Mouse (Mus musculus) brain, embryonic 14.5 days (tissue): ENCODE data around the gene Itga3. TPM values are rescaled to one million over a fixed set of nuclear protein-coding genes. Genes with fewer than 3 reads are reported as not detected.
"Not testable (repeated sequence)": the region's sequence is repeated elsewhere in the genome, so short reads cannot be mapped to it uniquely, and the experiment has no call there.

Experiments
- DNase-seq: peaks from one replicate; pipeline ENCODE4 v3.0.0-alpha.2; 2011; ENCODE audit warnings: low read depth
- CTCF ChIP-seq: fragments of 200-500 bp; IDR thresholded peaks from 2 replicates; pipeline ENCODE4 v1.5.1; 2012; ENCODE audit warnings: inconsistent platforms, mild to moderate bottlenecking, moderate library complexity, borderline replicate concordance; ENCODE audit not compliant: insufficient read depth, insufficient read length; ENCODE audit errors: extremely low read depth
- POLR2A ChIP-seq: fragments of 200-500 bp; IDR thresholded peaks from 2 replicates; pipeline ENCODE4 v1.6.1; 2012; ENCODE audit warnings: mild to moderate bottlenecking, inconsistent platforms, borderline replicate concordance; ENCODE audit not compliant: poor library complexity, insufficient read depth, insufficient read length, severe bottlenecking; ENCODE audit errors: extremely low read depth
- polyA plus RNA-seq: library from polyadenylated mRNA; depleted of rRNA; stranded (reverse); fragments of >200 nt; gene quantifications from 2 replicates; pipeline ENCODE4 v1.2.3, GENCODE M21; 2012

The Itga3 gene
- polyA plus RNA-seq, 1 experiment: 29.3 TPM

DNA sequence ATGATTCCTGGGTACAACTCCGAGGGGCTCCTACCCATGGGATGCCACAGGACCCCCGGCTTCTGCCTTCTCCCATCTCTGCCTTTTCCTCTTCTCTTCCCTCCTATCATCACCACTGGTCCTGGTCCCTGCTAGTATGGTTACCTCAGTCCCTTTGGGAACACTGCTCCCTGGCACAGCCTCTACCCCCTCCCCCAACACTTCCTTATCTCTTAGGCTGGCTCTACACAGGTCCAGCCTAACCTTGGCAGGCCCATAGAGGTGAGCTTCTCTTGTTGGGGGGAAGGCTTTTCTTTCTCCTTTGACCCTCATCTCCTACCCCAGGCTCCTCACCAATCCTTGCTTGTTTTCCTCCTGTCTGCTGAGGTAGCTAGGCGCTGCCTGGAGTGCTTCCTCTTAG, 61.1 kb downstream of the Itga3 start:
- no peak for TF ChIP-seq CTCF
- no peak for TF ChIP-seq POLR2A
- DNase-seq: no peak

GRCm38 (mm10) chr11:95012487-95012886, 64.1 kb downstream of the Itga3 start:
- peak; percentile 74 for DNase-seq
- TF ChIP-seq CTCF (no peak), POLR2A (no peak)

- TF ChIP-seq CTCF: no peak
- TF ChIP-seq POLR2A: no peak
Observed at GRCm38 (mm10) chr11:95012075-95012474, 64.5 kb downstream of the Itga3 start.

DNA sequence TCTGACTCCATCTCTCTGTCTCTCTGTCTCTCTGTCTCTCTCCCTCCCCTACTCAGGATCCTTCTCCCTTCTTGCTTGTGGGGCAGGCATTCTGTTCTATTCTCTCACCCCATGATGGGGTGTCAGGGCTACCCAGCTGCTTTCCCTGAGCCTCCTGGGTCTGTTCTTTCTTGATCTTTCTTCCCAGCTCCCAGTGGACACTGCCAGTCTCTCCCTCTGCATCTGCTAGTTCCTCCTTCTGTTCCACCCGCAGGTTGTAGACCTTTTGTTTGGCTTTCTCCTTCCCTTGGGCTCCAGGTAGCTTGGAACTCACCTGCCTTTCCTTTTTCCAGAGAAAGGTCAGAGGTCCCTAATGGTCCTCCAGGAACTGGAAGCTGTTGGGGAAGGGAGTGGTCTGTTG, 65.2 kb downstream of the Itga3 start:
- TF ChIP-seq CTCF: no peak
- TF ChIP-seq POLR2A: no peak
- DNase-seq: no peak

More at GRCm38 (mm10) chr11:95012075-95012474, 64.5 kb downstream of the Itga3 start:
- no peak for DNase-seq

GRCm38 (mm10) chr11:95010841-95011403, 65.7 kb downstream of the Itga3 start:
- DNase-seq: not testable (repeated sequence)

- peak; percentile 87 for DNase-seq
- TF ChIP-seq POLR2A (no peak), CTCF (no peak)
Observed at GRCm38 (mm10) chr11:95010141-95010739, 66.4 kb downstream of the Itga3 start.

DNA sequence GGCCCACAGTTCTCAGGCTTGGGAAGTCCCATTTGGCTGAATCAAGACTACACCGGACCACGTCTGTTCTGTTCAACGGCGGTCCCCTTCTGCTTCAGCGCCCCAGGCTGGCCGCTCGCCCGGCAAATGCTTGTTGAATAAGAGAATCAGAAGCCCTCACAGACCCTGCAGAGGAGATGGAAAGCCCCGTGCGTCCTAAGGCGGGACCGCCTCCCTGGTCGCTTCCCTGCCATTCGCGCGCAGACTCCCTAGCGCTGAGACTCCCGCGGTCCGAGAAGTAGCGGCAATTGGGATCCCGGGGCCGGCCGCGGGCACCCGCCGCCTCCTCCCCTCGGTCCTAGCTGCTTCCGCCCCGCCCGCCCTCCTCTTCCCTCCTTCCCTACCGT, 67.0 kb downstream of the Itga3 start, which contains the start of gene Samd14:
TSS of gene Samd14 (plus strand) at position 251 of the 386 bp plus-strand sequence.
- TF ChIP-seq CTCF (no peak), POLR2A (peak; percentile 57; the same call in 1 of the 2 replicates)
- peak; percentile 96 for DNase-seq

DNA sequence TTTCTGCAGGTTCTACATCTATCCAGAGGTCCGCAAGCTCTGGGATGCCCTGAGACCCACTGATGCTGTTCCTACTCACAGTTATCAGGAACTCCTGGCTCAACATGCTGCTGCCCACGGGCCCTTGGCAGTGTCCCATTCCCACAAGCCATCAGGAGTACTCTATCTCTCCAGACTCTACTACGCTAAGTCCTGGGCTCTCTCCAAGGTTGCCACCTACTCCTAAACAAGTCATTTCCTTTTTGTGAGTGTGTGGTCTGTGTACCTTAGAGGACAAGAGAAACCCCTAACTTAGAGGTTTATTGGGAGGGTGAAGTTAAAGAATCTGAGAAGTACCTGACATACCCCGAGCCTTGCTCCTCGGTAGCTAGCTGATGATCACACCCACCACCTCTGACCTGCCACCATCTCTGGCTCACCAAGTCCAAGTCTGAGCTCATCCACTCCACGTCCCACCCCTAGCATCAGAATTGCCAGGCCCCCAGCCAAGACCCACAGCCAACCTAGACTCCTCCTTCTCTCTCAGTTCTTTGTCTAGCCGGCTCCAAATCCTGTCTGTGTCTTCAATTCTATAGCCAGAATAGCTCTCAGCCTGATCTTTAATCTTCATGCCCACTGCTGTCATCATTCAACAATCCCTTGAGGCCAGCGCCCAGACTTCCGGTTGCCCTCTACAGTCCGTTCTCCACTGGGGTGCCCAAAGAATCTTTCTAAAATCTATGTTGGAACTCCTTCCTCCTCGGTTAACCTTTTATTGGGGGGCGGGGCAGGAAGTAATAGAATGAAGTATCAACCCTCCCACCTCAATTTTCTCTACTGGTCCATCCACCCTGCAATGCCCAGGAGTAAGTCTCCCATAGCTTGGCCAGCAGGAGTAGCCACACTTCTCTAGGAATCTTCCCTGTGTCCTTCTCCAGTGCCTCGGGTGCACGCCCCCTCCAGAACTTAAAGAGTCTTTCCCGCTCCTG, 67.7 kb downstream of the Itga3 start:
- TF ChIP-seq CTCF (no peak), POLR2A (no peak)
- peak; percentile 80 for DNase-seq

GRCm38 (mm10) chr11:95007418-95007817, 69.2 kb downstream of the Itga3 start:
- no peak for DNase-seq
- TF ChIP-seq CTCF (no peak), POLR2A (no peak)

DNA sequence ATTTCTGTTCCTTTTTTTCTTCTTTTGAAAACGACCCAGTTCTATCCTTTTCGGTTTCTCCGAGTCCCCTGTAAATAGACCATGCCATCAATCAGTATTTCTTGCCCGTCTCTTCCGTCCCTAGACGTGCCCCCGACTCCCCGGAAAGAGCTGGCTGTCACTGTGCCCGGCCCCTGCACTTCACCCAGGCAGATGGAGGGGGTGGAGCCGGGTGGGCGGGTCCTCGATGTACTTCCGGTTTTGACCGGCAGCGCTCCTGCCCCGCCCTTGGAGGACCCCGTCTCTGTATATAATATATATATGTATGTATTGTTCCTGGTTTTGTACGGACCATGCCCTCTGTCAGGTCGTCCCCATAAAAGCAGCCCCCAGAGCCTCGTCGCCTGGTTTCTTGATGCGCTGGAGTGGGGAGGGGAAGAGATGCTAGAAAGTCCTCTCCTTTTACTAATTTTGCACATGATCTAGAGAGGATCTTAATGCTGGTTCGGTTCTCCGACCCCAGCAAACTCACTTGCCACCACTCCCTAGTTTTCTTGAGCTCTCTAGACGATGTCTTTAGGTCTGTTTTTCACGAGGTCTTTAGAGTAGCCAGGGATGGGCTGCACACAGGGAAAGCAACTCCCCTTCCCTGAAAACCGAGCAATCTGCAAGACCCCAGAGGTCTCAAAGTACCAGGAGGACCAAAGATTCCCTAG, 69.9 kb downstream of the Itga3 start:
- peak; percentile 94 for DNase-seq
- TF ChIP-seq POLR2A (no peak; the same call in 1 of the 2 replicates), CTCF (peak; percentile 16; the same call in 1 of the 2 replicates)

DNA sequence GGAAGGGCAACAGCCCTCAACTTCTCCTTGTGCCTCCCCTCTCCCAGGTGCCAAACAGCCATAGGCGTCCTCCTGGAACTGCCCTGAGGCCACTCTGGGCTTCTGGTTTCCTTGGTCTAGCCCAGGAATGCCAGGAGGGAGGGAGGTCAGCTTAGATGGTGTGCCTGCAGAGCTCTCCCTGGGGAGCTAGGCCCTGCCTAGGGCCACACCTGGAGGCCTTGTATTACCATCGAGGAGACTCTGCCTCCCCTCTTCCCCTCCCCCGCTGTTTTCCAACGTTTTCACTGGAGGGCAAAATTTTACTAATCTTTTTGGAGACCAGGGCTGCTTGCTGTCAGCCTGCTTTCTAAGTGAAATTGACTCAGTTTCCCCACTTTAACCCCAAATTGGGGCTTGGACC, 70.6 kb downstream of the Itga3 start:
- no peak for DNase-seq
- no peak for TF ChIP-seq POLR2A
- TF ChIP-seq CTCF: no peak

DNA sequence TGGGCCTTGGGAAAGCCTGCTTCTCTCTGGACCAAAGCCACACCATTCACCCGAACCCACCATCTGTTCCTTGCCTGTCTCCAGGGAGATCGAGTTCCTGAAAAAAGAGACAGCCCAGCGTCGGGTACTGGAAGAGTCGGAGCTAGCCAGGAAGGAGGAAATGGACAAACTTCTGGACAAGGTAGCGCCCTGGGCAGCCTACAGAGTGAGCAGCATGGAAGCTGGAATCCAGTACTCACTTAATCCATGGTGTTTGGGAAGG, 71.7 kb downstream of the Itga3 start:
- no peak for DNase-seq
- TF ChIP-seq POLR2A (no peak), CTCF (no peak)
